Mouse (Mus musculus) thymus, postnatal 36 days (tissue): ENCODE measurements around the gene L3mbtl1.
"Not testable (repeated sequence)": the region's sequence is repeated elsewhere in the genome, so short reads cannot be mapped to it uniquely, and the experiment has no call there.

Experiments
- DNase-seq, 2 experiments: peaks; one replicate each; pipeline ENCODE4 v3.0.0; 2022; ENCODE audit warnings: mixed read lengths in 2 of 2

The L3mbtl1 gene

DNA sequence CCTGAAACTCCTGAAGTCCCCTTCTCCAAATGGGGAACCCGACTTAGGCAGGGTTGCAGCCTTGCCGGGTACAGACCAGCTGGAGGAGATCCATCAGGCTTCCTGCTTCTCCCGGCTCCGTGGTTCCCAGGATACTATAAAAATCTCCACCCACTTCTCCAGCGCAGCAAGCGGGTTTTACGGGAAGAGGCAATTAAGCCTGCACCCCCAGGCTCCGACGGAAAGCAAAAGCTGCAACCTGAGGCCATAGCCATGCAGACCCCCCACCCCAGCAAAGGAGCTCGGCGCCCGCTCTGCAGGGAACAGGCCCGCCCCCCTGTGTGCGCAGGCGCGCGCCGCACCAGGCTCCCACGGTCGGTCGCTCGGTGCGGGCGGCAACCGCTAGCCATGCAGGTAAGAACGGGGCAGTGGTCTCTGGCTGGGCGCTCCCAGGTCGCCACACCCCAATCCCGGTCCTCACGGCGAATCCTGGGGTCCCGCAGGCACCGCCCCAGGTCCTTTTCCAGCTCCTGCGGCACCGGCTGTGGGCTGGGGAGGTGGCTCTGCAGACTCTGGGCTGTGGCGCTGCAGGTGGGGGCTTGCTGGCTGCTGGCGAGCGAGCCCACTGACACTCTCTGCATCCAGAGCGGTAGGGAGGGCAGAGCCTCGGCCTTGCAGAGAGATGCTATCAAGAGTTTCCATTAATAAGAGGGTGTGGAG, at the start of gene L3mbtl1:
Gene L3mbtl1 (plus strand): TSS at position 325 of the 699 bp plus-strand sequence.
- peak in 1 of 2 experiments; percentile 20 for DNase-seq

DNA sequence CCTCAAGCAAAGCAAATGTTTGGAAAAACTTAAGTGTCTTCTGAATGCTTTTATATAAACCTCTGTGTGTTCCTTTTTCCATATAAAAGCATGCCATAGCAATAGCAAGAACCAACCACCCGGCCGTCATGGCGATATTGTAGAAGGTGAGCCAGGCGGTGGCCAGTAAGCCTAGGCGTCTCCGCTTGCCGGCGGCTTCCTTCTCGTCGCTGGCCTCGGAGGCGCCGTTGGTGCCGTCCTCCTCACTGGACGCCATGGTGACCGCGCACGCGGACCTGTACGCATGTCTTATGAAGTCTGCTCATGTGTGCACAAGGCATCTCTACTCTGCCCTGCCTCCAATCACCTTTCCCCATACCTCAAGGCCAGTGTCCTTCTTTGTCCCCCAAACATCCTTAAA, 44.0 kb upstream of the L3mbtl1 start:
- not testable (repeated sequence) for DNase-seq

DNA sequence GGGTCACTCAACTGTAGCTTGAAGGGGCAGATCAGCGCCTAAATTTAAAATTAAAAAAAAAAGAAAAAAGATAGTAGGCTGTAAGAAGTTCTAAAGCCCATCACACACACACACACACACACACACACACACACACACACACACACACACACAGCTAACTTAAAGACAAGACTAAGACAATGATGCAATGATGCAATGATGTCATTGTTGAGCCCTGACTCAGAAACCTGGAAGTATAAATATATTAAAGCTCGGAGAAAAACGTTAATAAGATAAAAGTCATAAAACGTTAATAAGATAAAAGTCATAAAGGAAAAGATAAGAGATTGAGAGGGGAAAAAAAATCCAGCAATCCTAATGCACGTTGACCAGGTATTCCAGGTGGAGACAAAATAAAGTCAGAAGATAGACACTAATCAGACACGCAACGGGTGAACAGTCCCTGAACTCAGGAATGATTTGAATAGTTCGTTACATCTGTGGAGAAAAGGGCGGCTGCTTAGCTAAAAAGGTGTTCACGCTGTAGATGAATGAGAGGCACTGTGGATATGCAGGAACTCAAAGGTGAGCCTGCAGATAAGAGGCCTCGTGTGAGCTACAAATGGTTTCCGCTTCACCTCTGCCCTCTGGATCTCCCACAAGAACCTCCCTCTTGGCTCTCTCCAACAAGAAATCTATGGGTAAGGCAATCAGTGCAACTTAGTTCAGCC, 43.2 kb upstream of the L3mbtl1 start:
- DNase-seq, result no peak

DNA sequence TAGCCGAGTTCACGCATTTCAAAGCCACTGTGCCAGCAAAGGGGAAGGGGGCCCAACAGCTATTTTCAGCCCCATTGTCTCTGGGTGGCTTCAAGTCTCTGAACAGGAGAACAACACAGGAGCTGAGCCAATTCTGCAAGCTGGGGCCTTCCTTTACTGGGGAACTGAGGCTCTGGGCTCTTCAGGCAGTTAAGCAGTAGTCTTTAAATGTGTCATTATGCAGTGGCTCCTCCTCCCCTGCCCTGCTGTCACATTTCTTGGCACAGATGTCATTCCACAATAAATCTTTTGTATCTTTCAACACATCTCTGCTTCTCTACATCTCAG, 42.7 kb upstream of the L3mbtl1 start:
- no peak for DNase-seq

DNA sequence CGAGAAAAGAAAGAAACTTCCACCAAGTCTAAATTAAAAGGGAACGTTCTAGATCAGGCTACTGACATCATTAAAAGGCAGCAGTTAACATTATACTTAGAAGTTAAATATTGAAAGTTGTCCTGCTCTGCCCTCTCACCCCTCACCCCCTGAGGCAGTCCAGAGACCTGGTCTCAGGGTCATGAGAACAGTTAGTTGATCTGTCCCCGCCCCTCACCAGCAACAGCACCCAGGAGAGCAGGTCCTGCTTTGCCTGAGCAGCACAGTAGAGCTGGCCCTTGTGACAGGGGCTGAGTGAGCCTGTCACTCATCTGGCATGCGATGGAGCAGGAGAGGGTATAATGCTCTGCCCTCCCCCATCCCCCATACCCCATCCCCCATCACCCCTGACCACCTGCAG, 37.4 kb upstream of the L3mbtl1 start:
- no peak for DNase-seq

DNA sequence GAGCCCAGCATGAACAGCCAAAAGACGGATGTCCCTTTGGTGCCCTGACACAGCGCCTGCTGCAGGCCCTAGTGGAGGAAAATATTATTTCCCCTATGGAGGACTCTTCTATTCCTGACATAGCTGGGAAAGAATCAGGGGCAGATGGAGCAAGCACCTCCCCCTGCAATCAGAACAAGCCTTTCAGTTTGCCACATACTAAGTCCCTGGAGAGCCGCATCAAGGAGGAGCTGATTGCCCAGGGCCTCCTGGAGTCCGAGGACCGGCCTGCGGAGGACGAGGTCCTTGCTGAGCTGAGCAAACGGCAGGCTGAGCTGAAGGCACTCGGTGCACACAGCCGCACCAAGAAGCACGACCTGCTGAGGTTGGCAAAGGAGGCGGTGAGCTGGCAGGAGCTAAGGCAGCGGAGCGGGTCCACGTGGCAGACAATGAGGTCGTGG, 35.2 kb upstream of the L3mbtl1 start:
- no peak for DNase-seq

DNA sequence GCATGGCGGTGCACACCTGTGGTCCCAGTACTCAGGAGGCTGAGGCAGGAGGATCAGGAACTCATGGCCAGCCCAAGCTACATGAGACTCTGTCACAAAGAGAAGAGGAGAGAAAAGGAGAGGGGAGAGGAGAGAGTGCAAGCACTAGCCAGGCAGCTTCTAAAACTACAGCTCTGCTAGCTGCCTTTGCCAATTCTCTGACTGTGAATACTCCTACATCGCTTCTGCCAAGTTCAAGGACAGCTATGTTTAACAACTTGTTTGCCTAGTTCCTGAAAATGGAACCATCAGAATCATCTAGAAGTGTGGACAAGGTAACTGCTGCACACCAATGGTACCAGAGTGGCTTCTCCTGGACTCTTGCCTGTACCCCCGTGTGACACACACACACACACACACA, 29.2 kb upstream of the L3mbtl1 start:
- no peak for DNase-seq

DNA sequence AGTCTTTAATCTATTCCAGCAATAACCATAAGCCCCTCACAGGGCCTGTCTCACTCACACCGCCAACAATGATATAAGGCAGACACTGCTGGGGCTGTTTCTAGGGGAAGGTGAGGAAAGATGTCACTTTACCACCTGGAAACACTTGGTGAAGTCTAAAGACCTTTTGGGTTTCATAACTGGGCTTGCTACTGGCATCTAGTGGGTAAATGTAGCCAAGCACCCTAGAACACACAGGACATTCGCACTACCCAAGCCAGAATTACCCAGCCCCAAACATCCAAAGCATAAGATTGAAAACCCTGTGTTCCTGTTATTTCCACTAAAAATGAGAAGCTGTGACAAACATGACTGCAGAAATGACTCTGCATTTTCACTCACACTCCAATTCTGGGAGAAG, 28.8 kb upstream of the L3mbtl1 start:
- no peak for DNase-seq

DNA sequence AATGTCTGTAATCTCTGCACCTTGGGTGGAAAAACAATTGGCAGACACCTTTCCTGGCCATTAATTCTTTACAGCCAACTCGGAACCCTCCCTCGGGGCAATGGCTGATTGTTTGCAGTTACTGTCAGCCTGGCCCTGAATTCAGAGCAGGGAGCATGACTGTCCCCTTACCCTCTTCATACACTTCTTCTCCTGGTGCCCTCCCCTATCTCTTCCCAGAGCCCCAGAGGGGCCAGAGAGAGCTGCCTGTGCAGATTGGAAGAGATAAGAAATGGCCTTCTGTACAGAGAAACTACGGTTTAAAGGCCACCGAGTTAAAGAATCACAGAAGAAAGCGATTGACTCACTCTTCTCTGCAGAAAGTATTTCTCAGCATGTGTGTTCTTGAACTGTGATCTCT, 23.3 kb upstream of the L3mbtl1 start:
- no peak for DNase-seq

DNA sequence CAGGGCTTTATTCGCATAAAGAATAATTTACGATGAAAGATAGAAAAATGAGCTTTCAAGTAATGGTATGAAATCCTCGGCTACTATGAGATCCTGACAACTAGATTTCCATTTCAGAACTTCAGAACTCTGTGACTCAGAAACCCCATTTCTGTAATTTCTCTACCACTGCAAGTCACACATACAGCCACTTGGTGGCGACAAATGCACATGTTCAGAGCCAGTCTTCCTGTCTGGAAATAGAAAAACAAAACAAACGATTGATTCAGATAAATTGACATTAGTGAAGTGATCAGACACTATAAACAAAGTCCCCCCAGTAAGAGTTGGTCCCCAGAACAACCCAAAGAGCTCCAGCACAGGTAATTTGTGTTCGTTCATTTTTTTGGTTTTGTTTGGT, 21.1 kb upstream of the L3mbtl1 start:
- DNase-seq, result peak; percentile 12 to 33

DNA sequence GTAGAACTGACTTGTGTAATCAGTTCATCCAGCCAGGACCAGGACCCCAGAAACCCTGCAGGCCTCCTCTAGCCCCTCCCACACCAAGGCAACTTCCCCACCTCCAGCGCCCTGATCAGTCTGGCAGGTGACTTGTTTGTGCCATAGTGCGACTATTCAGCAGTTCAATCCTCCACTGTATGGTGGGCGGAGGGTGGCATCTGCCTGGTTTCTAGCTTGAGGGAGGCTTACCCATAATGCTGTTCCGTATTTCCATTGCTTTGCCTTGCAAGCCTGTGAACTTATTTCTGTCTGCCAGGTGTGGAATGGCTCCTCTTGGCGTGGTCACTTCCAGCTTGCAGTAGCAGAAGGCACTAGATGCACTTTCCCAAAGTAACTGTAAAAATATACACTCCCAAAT, 20.4 kb upstream of the L3mbtl1 start:
- no peak for DNase-seq

DNA sequence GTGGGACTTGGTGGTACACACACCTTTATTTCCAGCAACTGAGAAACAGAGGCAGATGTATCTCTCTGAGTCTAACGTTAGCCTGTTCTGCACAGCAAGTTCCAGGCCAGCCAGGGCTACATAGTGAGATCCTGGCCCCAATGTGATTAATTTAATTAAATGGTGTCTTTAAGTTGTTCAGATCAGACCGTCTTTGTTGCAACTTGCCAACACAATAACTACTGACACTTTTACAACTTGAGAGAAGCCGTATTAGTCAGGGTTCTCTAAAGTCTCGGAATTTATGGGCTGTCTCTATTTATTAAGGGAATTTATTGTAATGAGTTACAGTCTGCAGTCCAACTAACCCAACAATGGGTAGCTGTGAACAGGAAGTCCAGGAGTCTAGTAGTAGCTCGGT, 19.1 kb upstream of the L3mbtl1 start:
- DNase-seq, result no peak

DNA sequence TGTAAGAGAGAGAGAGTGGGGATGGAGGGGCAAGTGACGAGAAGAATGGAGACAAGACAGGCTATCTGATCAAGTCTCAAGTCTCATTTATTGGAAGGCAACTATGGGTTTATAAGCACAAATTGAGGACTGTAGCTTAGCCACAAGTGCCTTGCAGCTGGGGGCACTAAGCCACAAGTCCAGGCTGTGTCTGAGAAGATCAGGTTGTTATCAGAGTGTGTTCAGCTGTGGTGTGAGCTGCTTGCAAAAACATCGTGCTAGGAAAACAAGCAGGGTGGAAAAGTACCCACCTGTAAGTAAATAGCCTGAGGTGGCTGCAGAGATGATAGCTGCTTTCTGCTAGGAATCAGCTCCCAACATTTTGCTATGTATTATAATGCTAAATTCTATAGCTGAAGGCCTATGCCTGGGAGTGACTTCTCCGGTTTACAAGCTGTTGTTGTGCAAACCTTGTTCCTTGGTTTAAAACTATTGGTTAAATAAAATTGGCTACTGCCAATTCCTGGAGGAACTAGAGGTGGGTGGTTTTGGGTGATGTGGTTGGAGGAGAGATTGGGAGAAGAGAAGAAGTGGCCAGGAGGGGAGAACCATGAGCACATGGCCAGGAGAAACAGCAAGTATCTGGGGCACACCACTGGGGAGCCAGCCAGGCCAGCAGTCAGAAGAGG, 15.2 kb upstream of the L3mbtl1 start:
- no peak for DNase-seq

DNA sequence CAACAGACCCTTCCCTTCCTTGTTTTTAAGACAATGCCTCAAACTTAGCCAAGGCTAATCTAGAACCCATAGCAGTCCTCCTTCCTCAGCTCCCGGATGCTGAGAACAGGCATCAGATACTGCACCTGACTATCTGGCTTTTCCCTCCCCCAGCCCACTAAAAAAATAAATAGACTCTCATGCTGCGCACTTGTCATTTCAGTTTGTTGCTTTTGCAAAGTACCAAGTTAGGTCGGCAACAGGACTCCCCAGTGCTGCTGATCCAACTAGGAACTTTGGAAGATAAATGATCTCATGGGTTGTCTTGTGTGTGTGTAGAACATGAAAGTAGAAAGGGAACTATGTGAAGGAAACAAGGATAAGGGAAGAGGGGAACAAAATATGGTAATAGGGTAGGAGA, 13.6 kb upstream of the L3mbtl1 start:
- DNase-seq, result no peak

DNA sequence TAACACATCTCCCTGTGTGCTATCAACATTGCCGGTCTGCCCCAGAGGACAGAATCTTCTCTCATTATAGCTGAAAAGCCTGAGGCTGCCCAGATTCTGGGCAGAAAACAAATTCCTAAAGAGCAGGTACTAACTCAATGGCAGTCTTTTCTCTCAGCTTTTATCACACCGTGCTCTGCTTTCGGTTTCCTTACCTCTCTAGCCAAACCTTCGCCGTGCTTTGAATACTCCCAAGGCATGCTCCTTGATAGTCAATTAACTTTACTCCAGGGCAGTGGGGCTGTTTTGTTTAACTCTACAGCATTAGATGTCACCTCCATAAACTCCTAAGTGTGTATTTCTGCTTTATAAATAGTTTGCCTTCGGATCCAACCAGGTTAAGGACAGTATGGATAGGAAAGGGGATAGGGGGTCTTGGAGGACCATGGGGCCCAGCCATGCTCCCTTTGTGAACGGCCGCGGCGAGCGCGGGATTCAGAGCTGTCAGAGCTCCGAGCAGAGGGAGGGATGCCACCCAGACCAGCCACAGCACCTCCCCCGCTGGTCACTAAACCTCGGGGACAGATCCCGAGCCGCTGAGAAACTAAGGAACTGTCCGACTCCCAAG, 12.7 kb upstream of the L3mbtl1 start:
- peak in 1 of 2 experiments; percentile 18 for DNase-seq

DNA sequence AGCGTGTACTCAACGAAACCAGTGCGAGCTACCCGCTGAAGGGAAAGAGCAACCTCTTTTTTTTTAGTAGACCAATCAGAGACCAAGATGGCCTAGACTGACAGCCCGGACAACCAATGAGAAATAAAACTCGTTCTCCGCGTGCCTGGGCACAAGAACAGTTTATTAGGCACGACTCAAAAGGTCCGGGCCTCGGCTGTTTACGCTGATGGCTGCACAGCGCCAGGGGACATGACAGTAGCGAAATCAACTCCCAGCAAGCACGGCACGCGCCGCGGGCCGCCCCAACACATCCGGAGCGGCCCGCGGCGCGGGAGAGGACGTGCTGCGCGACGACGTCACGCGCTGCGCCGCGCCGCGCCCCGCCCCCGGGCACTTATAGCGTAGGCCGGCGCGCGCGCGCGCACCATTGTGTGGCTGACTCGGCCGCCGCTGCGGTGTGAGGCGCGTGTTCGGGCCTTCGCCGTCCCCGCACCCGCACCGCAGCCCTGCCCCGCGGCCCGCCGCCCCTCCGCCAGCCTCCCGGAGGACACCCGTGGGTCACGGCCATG, 12.1 kb upstream of the L3mbtl1 start, which contains the start of gene Srsf6:
Gene Srsf6 (plus strand): TSS at position 406 of the 551 bp plus-strand sequence.
- DNase-seq, result peak; percentile 86 to 90

DNA sequence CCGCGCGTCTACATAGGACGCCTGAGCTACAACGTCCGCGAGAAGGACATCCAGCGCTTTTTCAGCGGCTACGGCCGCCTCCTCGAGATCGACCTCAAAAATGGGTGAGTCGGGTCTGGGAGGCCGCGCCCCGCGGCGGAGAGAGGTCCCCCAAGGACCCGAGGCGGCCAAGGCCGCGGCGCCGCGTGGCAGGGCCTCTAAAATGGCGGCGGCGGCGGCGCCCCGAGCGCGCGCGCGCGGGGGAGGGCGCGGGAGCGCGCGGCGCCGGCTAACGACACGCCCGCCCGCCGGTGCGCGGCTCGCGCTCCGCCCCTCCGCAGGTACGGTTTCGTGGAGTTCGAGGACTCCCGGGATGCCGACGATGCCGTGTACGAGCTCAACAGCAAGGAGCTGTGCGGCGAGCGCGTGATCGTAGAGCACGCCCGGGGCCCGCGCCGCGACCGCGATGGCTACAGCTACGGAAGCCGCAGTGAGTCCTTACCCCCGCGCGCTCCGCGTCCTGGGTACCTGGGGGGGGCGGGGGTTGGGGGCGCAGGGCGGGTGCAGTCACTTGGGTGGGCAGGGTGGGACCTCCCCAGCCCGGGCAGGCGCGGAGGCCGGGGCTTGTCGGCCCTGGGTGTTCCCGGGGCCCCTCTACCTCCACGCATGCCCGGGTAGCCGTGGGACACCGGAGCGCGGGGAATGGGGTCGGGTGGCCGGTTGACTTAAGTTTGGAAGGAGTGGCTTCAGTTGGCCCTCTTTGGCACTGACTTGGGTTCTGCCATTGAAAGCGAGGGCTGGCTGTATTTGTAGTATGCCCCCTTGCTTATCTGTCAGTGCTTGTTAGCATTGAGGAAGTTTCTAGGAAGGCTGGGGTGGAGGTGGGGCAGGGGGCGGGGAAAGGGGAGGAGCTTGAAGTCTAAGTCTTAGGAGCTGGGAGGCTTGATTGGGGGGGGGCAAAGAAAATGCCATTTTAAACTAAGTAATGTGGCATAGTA, 11.3 kb upstream of the L3mbtl1 start:
- DNase-seq, result peak; percentile 62 to 74

DNA sequence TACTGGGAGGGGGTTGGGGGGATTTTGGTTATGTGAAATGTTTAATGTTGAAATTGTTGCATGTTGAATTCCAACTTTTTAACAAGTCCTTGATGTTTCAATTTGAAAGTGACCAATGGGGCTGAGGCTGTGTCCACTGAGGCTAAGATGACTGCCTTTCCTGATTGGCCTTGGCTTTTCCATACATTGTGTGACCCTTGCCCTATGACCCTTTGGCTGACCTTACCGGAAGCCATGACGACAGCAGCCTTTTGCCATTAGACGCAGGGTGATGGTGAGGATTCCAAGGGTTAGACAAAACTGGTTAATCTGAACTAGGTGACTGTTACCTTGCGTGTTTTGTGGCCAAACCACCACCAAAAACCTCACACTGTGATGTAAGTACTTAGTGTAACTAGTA, 10.6 kb upstream of the L3mbtl1 start:
- DNase-seq, result no peak

DNA sequence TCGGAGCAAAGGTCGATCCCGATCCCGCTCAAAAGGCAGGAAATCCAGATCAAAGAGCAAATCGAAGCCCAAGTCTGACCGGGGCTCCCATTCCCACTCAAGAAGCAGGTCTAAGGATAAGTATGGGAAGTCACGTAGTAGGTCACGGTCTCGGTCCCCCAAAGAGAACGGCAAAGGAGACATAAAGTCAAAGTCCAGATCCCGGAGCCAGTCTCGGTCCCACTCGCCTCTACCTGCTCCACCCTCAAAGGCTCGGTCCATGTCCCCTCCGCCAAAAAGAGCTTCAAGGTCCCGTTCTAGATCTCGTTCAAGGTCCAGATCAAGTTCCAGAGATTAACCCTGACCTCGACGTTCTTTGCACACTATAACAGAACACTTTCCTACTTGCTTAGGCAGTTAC, 8.9 kb upstream of the L3mbtl1 start:
- DNase-seq, result no peak

DNA sequence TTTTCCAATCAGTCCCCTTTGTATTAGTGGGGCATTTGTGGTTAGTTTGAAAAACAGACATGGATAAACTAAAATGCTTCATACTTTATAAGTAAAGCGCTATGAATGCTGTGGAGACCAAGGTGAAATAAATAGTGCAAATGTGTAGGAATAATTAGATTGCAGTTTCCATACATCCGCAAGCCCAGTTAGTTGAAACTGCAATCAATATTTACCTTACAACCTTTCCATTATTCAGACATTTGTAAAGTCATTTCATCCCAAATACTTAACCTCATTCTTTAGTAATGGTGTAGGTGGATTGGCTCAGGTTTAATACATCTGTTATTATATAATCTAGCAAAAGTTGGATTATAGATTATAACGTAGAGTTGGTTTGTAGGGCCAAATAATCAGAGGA, 7.6 kb upstream of the L3mbtl1 start:
- DNase-seq, result no peak

DNA sequence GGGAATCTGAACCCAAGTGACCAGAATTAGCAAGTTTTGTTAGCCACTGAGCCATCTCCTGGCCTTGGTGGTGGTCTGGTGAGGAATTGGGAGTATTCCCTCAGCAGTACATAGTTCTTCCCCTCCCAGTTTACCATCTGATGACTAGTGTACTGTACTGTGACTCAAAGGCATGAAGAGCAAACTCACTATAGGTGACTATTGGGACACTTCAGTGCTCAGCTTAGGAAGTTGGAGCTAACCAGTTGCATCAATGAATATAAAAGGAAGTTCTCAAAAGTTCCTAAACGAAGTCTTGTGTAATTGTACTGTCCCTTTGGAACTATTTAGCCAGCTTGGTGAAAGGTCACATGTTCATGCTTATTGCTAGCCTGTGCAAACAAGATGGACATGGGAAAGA, 3.7 kb upstream of the L3mbtl1 start:
- no peak for DNase-seq

DNA sequence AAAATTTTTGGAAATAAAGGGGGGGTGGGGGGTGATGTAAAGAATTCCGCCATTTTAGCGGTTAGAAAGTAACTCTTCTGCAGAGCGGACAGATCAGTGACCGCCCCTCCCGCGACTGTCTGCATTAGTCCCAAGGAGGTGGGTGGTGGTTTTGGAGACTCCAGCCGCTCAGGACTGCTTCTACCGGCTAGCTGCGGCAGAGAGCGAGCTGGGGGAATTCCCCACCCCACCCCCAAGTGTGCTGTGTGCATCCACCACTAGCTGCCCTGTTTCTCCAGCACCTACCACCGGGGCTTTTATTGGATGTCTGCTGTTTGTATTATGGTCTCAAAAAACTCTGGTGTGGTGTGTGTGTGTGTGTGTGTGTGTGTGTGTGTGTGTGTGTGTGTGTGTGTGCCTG, 659 bp downstream of the L3mbtl1 start:
- DNase-seq, result no peak
